Mouse (Mus musculus) gastrocnemius, postnatal 25 days (tissue): Measurements from ENCODE around the gene Htr3a. TPM values are rescaled to one million over a fixed set of nuclear protein-coding genes. Genes with fewer than 3 reads are reported as not detected.

ENCODE experiments used
- total RNA-seq, 2 experiments: library from RNA; stranded (reverse); gene quantifications; 1 replicate in 1 of 2; 2 replicates in 1 of 2; pipeline ENCODE4 v1.2.3; 2021

Gene Htr3a
- total RNA-seq, 2 experiments from 2014 or later: not detected

Other genes starting within 250 kb of the Htr3a start
- 100 to 1,000 TPM; 102 to 134 TPM for gene Zbtb16, start 74.9 kb downstream of the Htr3a start, total RNA-seq
- not detected for gene Htr3b, start 53.9 kb upstream of the Htr3a start, total RNA-seq
- gene Usp28, start 74.3 kb upstream of the Htr3a start, total RNA-seq: 10 to 100 TPM; 63.8 to 92.9 TPM
- 1 to 10 TPM; 8.0 to 8.3 TPM for gene Zw10, start 144.5 kb upstream of the Htr3a start, total RNA-seq
- gene Tmprss5, start 170.2 kb upstream of the Htr3a start, total RNA-seq: under 1 TPM; 0.24 to 0.82 TPM